Mouse (Mus musculus) CH12.LX (cell line): Measurements from ENCODE around the gene Suz12. TPM values are rescaled to one million over a fixed set of nuclear protein-coding genes. Genes with fewer than 3 reads are reported as not detected.

ENCODE experiments used
- DNase-seq: peaks from one replicate; pipeline ENCODE4 v3.0.0-alpha.2; 2013; ENCODE audit errors: extremely low read depth
- H3K27ac ChIP-seq: 2 replicates; pipeline ENCODE4 v1.5.1; 2012; ENCODE audit warnings: low read depth, mild to moderate bottlenecking, control low read depth, moderate library complexity; ENCODE audit not compliant: insufficient read depth
- H3K27me3 ChIP-seq: replicated peaks from 2 replicates; pipeline ENCODE3; 2012; ENCODE audit warnings: inconsistent platforms
- H3K36me3 ChIP-seq, 2 experiments: replicated peaks in 1 of 2; 2 replicates each; pipeline versions ENCODE3 to v1.6.1; 2012; ENCODE audit warnings: inconsistent platforms in 1 of 2, low read length in 1 of 2, mild to moderate bottlenecking in 1 of 2, mixed read lengths in 1 of 2, moderate library complexity in 1 of 2; ENCODE audit not compliant: control insufficient read depth in 1 of 2, insufficient read depth in 1 of 2
- H3K4me1 ChIP-seq, 2 experiments: 2 replicates each; pipeline ENCODE4 v1.6.1; 2012; ENCODE audit warnings: inconsistent platforms in 1 of 2, moderate library complexity in 1 of 2; ENCODE audit not compliant: insufficient read depth in 2 of 2, control insufficient read depth in 1 of 2
- H3K4me2 ChIP-seq: 2 replicates; pipeline ENCODE4 v1.6.1; 2012; ENCODE audit warnings: low read depth, mild to moderate bottlenecking, control low read depth; ENCODE audit not compliant: poor library complexity, insufficient read depth, severe bottlenecking
- H3K4me3 ChIP-seq, 3 experiments: fragments of 150-350 bp in 1 of 3; sonication (generic) in 1 of 3; replicated peaks in 1 of 3; 2 replicates each; pipeline versions ENCODE3 to v1.5.1; 2011 to 2012; ENCODE audit warnings: low read depth in 2 of 3, low read length in 2 of 3, mild to moderate bottlenecking in 2 of 3, moderate library complexity in 2 of 3, control low read depth in 1 of 3, improper control_type of control experiment in 1 of 3, inconsistent platforms in 1 of 3, mixed read lengths in 1 of 3; ENCODE audit not compliant: poor library complexity in 1 of 3
- H3K79me2 ChIP-seq: replicated peaks from 2 replicates; pipeline ENCODE4 v1.6.1; 2012; ENCODE audit warnings: mild to moderate bottlenecking, moderate library complexity; ENCODE audit not compliant: control insufficient read depth, poor library complexity, insufficient read depth, severe bottlenecking; ENCODE audit errors: extremely low read depth
- H3K9ac ChIP-seq: 2 replicates; pipeline ENCODE4 v1.6.1; 2012; ENCODE audit warnings: low read depth, mild to moderate bottlenecking, control low read depth, moderate library complexity; ENCODE audit not compliant: insufficient read depth
- H3K9me3 ChIP-seq: replicated peaks from 2 replicates; pipeline ENCODE3; 2012; ENCODE audit warnings: low read length, inconsistent platforms, mixed read lengths
- BHLHE40 ChIP-seq: IDR thresholded peaks from 2 replicates; pipeline ENCODE4 v1.6.1; 2011; ENCODE audit warnings: mild to moderate bottlenecking, low read depth, low read length, improper control_type of control experiment
- CHD1 ChIP-seq: IDR thresholded peaks from 2 replicates; pipeline ENCODE4 v1.6.1; 2012; ENCODE audit warnings: low read depth, low read length, improper control_type of control experiment, inconsistent platforms
- CTCF ChIP-seq, 2 experiments: IDR thresholded peaks in 1 of 2; conservative IDR thresholded peaks in 1 of 2; 2 replicates each; pipeline ENCODE4 v1.5.1; 2011 to 2012; ENCODE audit warnings: low read depth in 2 of 2, low read length in 2 of 2, improper control_type of control experiment in 1 of 2, inconsistent platforms in 1 of 2, mild to moderate bottlenecking in 1 of 2, moderate library complexity in 1 of 2
- ELF1 ChIP-seq: IDR thresholded peaks from 2 replicates; pipeline ENCODE4 v1.6.1; 2014; ENCODE audit warnings: low read depth, mild to moderate bottlenecking, inconsistent platforms, low read length, improper control_type of control experiment
- EP300 ChIP-seq: IDR thresholded peaks from 2 replicates; pipeline ENCODE4 v1.6.1; 2011; ENCODE audit warnings: low read length, improper control_type of control experiment
- ETS1 ChIP-seq: conservative IDR thresholded peaks from 2 replicates; pipeline ENCODE4 v1.6.1; 2012; ENCODE audit warnings: low read depth, mild to moderate bottlenecking, inconsistent platforms, low read length, improper control_type of control experiment, moderate library complexity
- HCFC1 ChIP-seq: IDR thresholded peaks from 2 replicates; pipeline ENCODE4 v1.6.1; 2012; ENCODE audit warnings: low read depth, mild to moderate bottlenecking, inconsistent platforms, low read length, improper control_type of control experiment
- IRF4 ChIP-seq: IDR thresholded peaks from 2 replicates; pipeline ENCODE4 v1.6.1; 2014; ENCODE audit warnings: low read depth, mild to moderate bottlenecking, inconsistent platforms, low read length, improper control_type of control experiment
- JUND ChIP-seq: conservative IDR thresholded peaks from 2 replicates; pipeline ENCODE4 v1.6.1; 2011; ENCODE audit warnings: low read depth, low read length, improper control_type of control experiment
- MAFK ChIP-seq: IDR thresholded peaks from 2 replicates; pipeline ENCODE4 v1.6.1; 2011; ENCODE audit warnings: low read length, improper control_type of control experiment; ENCODE audit not compliant: insufficient replicate concordance
- MAX ChIP-seq: IDR thresholded peaks from 2 replicates; pipeline ENCODE4 v1.6.1; 2011; ENCODE audit warnings: low read length, improper control_type of control experiment
- MAZ ChIP-seq: IDR thresholded peaks from 2 replicates; pipeline ENCODE4 v1.6.1; 2012; ENCODE audit warnings: low read depth, mild to moderate bottlenecking, inconsistent platforms, low read length, improper control_type of control experiment, moderate library complexity
- MEF2A ChIP-seq: IDR thresholded peaks from 2 replicates; pipeline ENCODE4 v1.6.1; 2014; ENCODE audit warnings: low read depth, mild to moderate bottlenecking, inconsistent platforms, low read length, improper control_type of control experiment, borderline replicate concordance
- MXI1 ChIP-seq: IDR thresholded peaks from 2 replicates; pipeline ENCODE4 v1.6.1; 2011; ENCODE audit warnings: mild to moderate bottlenecking, low read depth, low read length, improper control_type of control experiment
- MYC ChIP-seq: IDR thresholded peaks from 2 replicates; pipeline ENCODE4 v1.6.1; 2011; ENCODE audit warnings: low read depth, mild to moderate bottlenecking, improper control_type of control experiment, low read length
- NELFE ChIP-seq: IDR thresholded peaks from 2 replicates; pipeline ENCODE4 v1.6.1; 2011; ENCODE audit warnings: low read depth, low read length, improper control_type of control experiment
- NRF1 ChIP-seq: IDR thresholded peaks from 2 replicates; pipeline ENCODE4 v1.6.1; 2014; ENCODE audit warnings: low read depth, mild to moderate bottlenecking, inconsistent platforms, low read length, improper control_type of control experiment, moderate library complexity
- PAX5 ChIP-seq: IDR thresholded peaks from 2 replicates; pipeline ENCODE4 v1.6.1; 2012; ENCODE audit warnings: low read length, inconsistent platforms, mixed read lengths
- POLR2A ChIP-seq: IDR thresholded peaks from 2 replicates; pipeline ENCODE4 v1.6.1; 2011; ENCODE audit warnings: low read depth, mild to moderate bottlenecking, improper control_type of control experiment, low read length
- POLR2AphosphoS2 ChIP-seq: IDR thresholded peaks from 2 replicates; pipeline ENCODE4 v1.6.1; 2011; ENCODE audit warnings: low read depth, low read length, improper control_type of control experiment
- RAD21 ChIP-seq: IDR thresholded peaks from 2 replicates; pipeline ENCODE4 v1.6.1; 2011; ENCODE audit warnings: low read depth, mild to moderate bottlenecking, low read length, improper control_type of control experiment, moderate library complexity
- SIN3A ChIP-seq: IDR thresholded peaks from 2 replicates; pipeline ENCODE4 v1.6.1; 2012; ENCODE audit warnings: low read length, improper control_type of control experiment, inconsistent platforms
- SMC3 ChIP-seq: IDR thresholded peaks from 2 replicates; pipeline ENCODE4 v1.6.1; 2011; ENCODE audit warnings: low read depth, low read length, improper control_type of control experiment
- TBP ChIP-seq: conservative IDR thresholded peaks from 2 replicates; pipeline ENCODE4 v1.6.1; 2011; ENCODE audit warnings: low read depth, low read length, improper control_type of control experiment
- TCF12 ChIP-seq: IDR thresholded peaks from 2 replicates; pipeline ENCODE4 v1.6.1; 2014; ENCODE audit warnings: low read depth, mild to moderate bottlenecking, inconsistent platforms, low read length, improper control_type of control experiment
- UBTF ChIP-seq: IDR thresholded peaks from 2 replicates; pipeline ENCODE4 v1.6.1; 2012; ENCODE audit warnings: low read depth, mild to moderate bottlenecking, inconsistent platforms, low read length, improper control_type of control experiment, moderate library complexity
- USF1 ChIP-seq: IDR thresholded peaks from 2 replicates; pipeline ENCODE4 v1.6.1; 2014; ENCODE audit warnings: low read depth, mild to moderate bottlenecking, inconsistent platforms, low read length, improper control_type of control experiment
- USF2 ChIP-seq: conservative IDR thresholded peaks from 2 replicates; pipeline ENCODE4 v1.6.1; 2011; ENCODE audit warnings: low read depth, low read length, improper control_type of control experiment
- ZNF384 ChIP-seq: IDR thresholded peaks from 2 replicates; pipeline ENCODE4 v1.6.1; 2012; ENCODE audit warnings: low read depth, low read length, improper control_type of control experiment, inconsistent platforms
- dilution Hi-C: fragments of 300-500 bp; cut with MboI; formaldehyde crosslinking; loops from 2 replicates; pipeline ENCODE4 v1.14.3; 2020; ENCODE audit warnings: low sequenced_read_pairs; ENCODE audit not compliant: extremely low pct_unique_long_range_greater_than_20kb, extremely low pct_ligation_motif_present
- in situ Hi-C: fragments of 300-500 bp; cut with MboI; formaldehyde crosslinking; loops from 3 replicates; pipeline ENCODE4 v1.14.3; 2019; ENCODE audit warnings: low sequenced_read_pairs, low pct_ligation_motif_present, low pct_unique_long_range_greater_than_20kb, mixed read lengths
- polyA plus RNA-seq: library from polyadenylated mRNA; unstranded; fragments of >175 nt; gene quantifications from 2 replicates; pipeline ENCODE4 v1.2.1, GENCODE M21; 2012; ENCODE audit warnings: low read depth; ENCODE audit not compliant: insufficient read length
- total RNA-seq, 2 experiments: library from RNA; depleted of rRNA; stranded (reverse); fragments of 300-350 nt in 1 of 2; fragments of >200 nt in 1 of 2; gene quantifications; 2 replicates each; pipeline ENCODE4 v1.2.3; 2012 to 2014

Suz12 gene
- total and polyA plus RNA-seq, 3 experiments: 56.7 to 160 (median 124) TPM

DNA sequence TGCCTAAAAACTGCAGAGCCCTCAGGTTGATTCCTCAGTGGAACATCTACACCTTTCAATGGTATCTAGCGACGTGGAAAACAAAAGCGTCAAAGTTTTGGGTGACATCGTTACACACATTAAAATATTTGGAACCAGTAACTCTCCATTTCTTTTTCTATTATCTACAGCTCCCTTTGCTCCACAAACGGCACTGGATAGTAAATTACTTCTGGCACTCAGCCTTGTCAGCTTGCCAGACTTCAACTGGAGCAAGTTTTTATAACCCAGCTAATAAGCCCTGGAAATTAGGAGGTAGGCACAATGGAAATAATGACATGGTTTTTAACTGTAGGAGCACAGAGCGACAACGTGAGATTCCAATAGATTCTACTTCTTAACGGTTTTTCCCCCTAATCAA, 27.0 kb upstream of the Suz12 start:
- in situ Hi-C loops: no loop called here
- dilution Hi-C loops: no loop called here
- peaks cover 11% of the 10 kb centered on the region for H3K79me2 ChIP-seq
- TF ChIP-seq POLR2AphosphoS2 (no peak), ZNF384 (no peak)
- TF ChIP-seq, all 38 proteins: peak for 0
- H3K36me3 ChIP-seq: no peaks in the 10 kb centered on the region
- H3K4me2 ChIP-seq: peak overlapping the region; percentile 14; the same call in 1 of the 2 replicates
- peaks cover 2% of the 10 kb centered on the region for H3K27me3 ChIP-seq
- no peak for DNase-seq
- H3K4me3 ChIP-seq: no peak overlapping the region
- H3K4me1 ChIP-seq: peaks cover 0 to 21% of the 10 kb centered on the region in 2 experiments; a peak in 2 of 4 replicates
- no peak overlapping the region for H3K9ac ChIP-seq
- no peaks in the 10 kb centered on the region for H3K9me3 ChIP-seq
- no peak overlapping the region for H3K27ac ChIP-seq

DNA sequence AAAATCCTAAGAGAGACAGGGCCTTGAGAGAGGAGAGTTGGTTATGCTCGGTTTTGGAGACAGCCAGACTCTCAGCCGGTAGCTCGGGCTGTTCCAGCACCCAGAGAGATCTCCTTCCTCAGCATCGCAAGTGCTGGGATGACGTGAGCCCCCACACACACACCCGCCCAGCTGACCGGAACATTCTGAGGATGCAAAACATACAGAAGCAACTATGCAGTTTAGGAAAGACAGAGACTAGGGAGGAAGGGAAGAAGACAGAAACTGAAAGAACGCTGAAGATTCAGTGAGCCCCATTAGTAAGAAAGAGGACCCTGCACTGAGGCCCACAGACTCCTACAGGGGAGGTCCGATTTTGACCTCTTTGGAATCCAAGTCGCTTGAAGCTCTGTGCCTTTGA, 25.2 kb upstream of the Suz12 start:
- no peaks in the 10 kb centered on the region for H3K9me3 ChIP-seq
- H3K4me3 ChIP-seq: peak overlapping the region; percentile 29 to 54 (median 32)
- in situ Hi-C loops (no loop called here), dilution Hi-C loops (no loop called here)
- H3K27me3 ChIP-seq: peaks cover 2% of the 10 kb centered on the region
- no peaks in the 10 kb centered on the region for H3K79me2 ChIP-seq
- TF ChIP-seq ETS1 (peak; percentile 90), TBP (peak; percentile 50; the same call in 1 of the 2 replicates), SIN3A (peak; percentile 88), BHLHE40 (peak; percentile 63; the same call in 1 of the 2 replicates), SMC3 (no peak), USF2 (peak; percentile 25), EP300 (peak; percentile 41; the same call in 1 of the 2 replicates), POLR2A (peak; percentile 59), POLR2AphosphoS2 (no peak), NRF1 (no peak), MXI1 (peak; percentile 71; the same call in 1 of the 2 replicates), PAX5 (no peak), IRF4 (peak; percentile 43; the same call in 1 of the 2 replicates), JUND (peak; percentile 22; the same call in 1 of the 2 replicates), HCFC1 (peak; percentile 28; the same call in 1 of the 2 replicates), CHD1 (no peak), MYC (no peak), CTCF (conservative IDR thresholded peaks at IDR 0.05 in 1 of 2, IDR thresholded peaks at IDR 0.05 in 1 of 2; ENCODE audit: low read depth in 2 of 2, low read length in 2 of 2) (no peak), RAD21 (no peak), UBTF (0 out of 2 replicates have a peak, but pooled peaks have one; percentile 46), MAX (0 out of 2 replicates have a peak, but pooled peaks have one; percentile 21), TCF12 (peak; percentile 63; the same call in 1 of the 2 replicates), USF1 (peak; percentile 36), MEF2A (peak; percentile 42; the same call in 1 of the 2 replicates), ELF1 (peak; percentile 57; the same call in 1 of the 2 replicates), MAZ (peak; percentile 63; the same call in 1 of the 2 replicates), NELFE (peak; percentile 56), MAFK (no peak)
- H3K27ac ChIP-seq: no peak overlapping the region
- H3K36me3 ChIP-seq: no peaks in the 10 kb centered on the region
- peak overlapping the region; percentile 100 for H3K4me2 ChIP-seq
- H3K9ac ChIP-seq: peak overlapping the region; percentile 73
- H3K4me1 ChIP-seq: peaks cover 0 to 16% of the 10 kb centered on the region in 2 experiments; a peak in 2 of 4 replicates
- peak; percentile 54 for DNase-seq
